Mouse (Mus musculus) heart, adult 9 months (tissue): ENCODE measurements around the gene Lipo2.
"Not testable (repeated sequence)": the region's sequence is repeated elsewhere in the genome, so short reads cannot be mapped to it uniquely, and the experiment has no call there.

Source experiments
- DNase-seq, 2 experiments: peaks; one replicate each; pipeline ENCODE4 v3.0.0; 2022; ENCODE audit warnings: low spot score in 2 of 2

The Lipo2 gene

GRCm38 (mm10) chr19:33751259-33751658 is at the start of gene Lipo2:
Lipo2 (minus strand) TSS chr19:33751359.
- DNase-seq: not testable (repeated sequence)

- not testable (repeated sequence) for DNase-seq
Measured at GRCm38 (mm10) chr19:33787359-33787758, 36.2 kb upstream of the Lipo2 start, which contains the start of gene Lipo1. Lipo1 (minus strand) TSS chr19:33787459.

- no peak for DNase-seq
Measured at GRCm38 (mm10) chr19:33786576-33787277, 35.6 kb upstream of the Lipo2 start.

- DNase-seq: peak; percentile 5 to 10
Measured at GRCm38 (mm10) chr19:33761287-33762086, 10.3 kb upstream of the Lipo2 start, which contains the start of gene Lipo3. Lipo3 (minus strand) TSS chr19:33761951.
